Mouse (Mus musculus) heart, postnatal 4 days (tissue): ENCODE data around the gene Slc44a5. TPM values are rescaled to one million over a fixed set of nuclear protein-coding genes. Genes with fewer than 3 reads are reported as not detected.
"Not testable (repeated sequence)": the region's sequence is repeated elsewhere in the genome, so short reads cannot be mapped to it uniquely, and the experiment has no call there.

Experiments used
- DNase-seq: peaks from one replicate; pipeline ENCODE4 v3.0.0; 2021
- total RNA-seq, 2 experiments: library from RNA; stranded (reverse); gene quantifications; 2 replicates each; pipeline ENCODE4 v1.2.3; 2021

Slc44a5 gene
- total RNA-seq, 2 experiments from 2014 or later, result 0.29 to 0.50 TPM

DNA sequence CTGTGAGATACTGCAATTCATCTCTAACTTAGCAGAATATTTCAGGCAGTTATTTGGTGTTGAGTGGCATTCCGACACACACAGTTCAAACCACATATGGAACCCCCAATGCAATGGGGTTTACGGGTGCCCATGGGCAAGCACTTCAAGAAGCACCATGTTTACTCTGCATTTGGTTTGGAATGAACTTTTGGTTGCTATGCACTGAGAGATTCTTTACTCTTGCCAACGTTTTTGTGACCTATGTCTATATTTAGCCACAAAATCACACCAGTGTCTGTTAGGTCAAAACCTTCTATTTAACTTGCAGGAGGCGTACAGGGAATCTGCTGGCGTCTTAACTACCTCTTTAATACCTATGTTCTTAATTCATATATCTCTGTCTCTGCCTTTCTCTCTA, 137.3 kb downstream of the Slc44a5 start:
- DNase-seq, result no peak

DNA sequence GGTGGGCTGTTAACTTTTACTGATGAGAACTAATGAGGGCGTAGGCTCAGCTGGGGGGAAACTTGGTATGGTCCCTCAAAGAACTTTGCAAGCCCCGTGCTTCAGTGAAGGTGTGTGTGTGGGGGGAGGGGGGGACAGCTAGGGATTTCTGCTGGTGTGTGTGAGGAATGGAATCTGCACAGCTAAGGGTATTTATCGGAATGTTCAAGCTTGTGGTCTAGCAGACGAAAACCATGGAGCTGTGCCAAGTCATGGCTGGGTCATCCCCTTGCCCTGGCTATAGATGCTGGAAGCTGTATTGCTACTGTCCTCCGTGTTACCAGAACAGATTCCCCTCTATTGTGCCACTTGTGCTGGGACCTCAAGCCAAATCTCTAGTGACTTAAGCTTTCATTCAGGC, 138.0 kb downstream of the Slc44a5 start:
- peak; percentile 61 for DNase-seq

DNA sequence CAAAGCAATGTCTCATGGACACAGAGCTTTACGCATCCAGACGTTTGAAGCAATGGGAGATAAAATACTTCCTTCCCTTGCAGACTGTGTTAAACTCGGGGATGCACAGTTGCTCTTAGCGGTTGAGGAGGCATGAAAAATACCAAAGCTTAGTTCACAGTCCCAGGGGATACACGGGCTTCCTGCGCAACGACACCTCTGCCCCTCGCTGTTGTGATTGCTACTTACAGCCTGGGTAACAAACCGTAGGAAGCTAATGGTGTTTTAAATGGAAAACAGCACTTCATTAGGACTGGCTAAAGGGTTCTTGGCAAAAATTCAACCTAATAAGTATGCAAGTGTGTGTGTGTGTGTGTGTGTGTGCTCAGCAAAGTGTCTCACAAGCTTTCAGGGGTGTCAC, 141.8 kb downstream of the Slc44a5 start:
- DNase-seq, result no peak

DNA sequence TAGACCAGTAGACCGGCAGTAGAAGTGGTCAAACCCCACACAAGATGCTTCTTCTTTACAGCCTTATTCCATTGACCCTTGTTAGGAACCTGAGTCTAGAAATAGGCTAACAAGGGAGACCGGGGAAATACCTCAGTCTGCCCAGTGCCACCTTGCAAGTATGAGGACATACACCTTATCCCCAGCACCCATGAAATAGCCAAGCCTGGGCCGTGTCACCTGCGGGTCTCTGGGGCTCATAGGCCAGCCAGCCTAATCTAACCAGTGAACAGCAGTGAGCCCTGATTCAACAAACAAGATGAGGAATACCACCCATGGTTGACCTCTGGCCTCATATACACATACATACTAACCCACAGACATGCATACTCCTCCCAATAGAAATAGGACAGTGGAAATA, 142.2 kb downstream of the Slc44a5 start:
- no peak for DNase-seq

DNA sequence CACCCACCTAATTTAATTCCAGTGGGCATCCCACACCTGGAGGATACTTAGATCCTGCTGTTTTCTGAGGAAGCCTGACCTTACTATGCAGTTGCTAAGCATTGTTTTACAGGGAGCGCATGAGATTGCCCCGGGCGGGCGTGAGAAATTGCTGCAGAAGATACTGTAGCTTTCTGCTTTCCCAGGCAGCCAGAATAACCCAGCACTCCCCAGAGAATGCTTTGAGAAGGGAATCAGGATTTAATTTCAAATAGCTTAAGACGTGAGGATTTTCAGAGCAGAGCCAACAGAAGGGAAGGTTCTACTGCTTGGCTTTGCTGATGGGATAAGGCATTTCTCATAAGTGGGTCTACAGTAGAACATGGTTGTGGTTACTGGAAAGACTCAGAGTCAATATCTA, 142.8 kb downstream of the Slc44a5 start:
- no peak for DNase-seq

DNA sequence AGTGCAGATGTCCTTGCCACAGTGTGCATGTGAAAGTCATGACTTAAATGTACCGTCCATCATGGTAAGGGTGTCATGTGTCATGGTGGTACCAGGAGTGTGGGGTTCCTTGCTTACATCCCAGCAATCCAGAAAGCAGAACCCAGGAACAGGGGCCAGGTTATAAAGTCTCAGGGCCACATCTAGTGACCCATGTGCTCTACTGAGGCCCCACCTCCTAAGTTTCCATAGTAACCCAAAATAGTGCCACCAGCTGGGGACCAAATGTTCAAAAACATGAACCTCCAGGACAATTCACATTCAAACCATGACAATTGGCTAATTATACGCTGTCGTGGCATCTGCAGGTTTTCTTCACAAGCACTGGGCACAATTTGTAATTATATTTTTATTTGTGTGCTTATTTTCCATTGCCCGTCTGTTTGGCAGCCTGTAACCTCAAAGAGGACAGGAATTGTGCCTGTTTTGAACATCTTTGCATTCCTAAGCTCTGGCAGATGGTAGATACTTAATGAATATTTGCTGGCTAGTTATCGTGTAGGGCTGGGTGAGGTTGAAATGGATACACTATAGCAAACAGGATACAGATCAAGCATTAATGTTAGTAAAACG, 145.9 kb downstream of the Slc44a5 start:
- DNase-seq, result no peak

DNA sequence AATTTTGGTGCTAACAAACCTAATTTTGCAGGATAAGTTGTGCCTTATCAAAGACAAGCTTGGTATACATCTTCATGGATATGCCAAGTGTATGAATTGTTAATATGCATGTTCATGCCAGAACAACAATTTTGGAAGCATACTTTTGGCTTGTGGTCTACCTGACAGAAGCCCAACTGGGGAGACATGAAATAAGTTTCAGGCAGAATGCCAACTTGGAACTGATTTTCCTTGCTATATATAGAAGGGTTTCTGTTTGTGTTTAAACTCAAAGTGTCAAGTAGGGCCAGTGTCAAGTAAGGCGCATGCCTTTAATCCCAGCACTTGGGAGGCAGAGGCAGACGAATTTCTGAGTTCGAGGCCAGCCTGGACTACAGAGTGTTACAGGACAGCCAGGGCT, 149.3 kb downstream of the Slc44a5 start:
- DNase-seq, result no peak

DNA sequence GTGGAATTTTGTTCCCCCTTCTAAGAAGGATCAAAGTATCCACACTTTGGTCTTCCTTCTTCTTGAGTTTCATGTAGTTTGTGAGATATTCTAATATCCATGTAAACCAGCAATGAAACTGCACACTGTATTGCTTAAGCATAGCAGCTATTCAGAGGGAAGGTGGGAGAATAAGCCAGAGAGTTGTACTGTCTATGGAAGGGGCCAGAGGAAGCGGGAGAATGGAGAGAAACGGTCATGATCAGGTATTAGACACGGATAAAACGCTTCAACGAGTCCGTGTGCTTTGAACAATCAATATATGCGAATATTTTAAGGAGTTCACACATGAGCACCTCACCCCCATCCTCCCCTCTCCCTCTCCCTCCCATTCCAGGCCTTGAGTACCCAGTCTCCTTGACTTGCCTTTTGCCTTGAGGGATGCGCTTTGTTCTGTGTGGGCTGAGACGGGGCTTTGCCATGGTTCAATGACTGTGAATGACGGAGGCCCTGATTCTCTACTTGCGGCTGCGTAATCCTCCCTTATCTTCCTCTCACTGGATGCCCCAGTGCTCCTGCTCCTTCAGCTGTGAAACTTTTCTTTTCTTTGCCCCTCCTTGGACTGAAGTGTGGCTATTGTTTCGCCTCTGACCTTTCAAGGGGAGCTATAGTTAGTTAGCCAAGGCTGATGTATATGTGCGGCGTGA, 151.8 kb downstream of the Slc44a5 start:
- DNase-seq, result no peak

DNA sequence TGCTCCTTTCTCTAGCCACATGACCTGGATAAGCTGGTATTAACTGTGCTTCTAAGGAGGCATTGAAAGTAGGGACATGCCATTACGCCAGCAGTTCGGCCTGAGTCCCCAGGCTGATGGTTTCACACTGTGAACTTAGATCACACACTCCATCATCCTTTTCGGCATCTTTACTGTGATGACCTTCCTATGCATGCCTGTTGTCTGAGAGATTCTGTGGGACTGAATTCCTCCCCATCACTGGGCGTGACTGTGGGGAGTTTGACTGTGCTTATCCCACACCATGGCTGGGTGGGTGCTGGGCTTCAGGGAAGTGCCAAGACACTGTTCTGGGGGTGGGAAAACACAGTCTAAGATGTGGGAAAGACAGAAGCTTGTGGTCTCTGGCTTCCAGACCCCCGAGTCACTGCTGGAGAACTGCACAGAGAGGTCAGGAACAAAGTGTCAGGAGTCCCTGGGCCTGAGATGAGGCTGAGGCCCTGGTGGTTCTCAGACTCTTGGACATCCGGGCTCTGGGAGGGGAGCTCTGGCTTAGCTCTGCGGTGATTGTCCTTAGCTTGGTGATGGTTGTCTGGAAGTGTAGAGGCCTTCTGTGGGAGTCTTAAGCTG, 152.6 kb downstream of the Slc44a5 start:
- DNase-seq, result no peak

DNA sequence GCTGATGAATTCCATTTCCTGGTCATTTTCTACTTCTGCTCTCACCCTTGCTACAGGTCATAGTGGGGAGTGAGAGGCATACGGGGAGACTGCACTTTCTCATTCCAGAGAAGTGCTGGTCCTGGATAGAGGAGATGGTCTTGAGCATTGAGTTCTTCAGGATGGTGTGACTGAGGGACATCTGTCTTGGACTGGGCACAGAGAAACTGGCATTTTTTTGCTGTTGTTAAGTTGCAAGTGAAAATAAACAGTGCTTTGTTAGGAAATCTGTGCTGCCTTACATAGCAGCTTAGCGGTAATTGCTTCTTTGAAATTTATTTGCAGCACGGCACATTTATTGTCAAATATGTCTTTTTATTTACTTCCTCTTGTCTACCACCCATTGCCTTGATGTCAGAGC, 154.0 kb downstream of the Slc44a5 start:
- DNase-seq, result no peak

DNA sequence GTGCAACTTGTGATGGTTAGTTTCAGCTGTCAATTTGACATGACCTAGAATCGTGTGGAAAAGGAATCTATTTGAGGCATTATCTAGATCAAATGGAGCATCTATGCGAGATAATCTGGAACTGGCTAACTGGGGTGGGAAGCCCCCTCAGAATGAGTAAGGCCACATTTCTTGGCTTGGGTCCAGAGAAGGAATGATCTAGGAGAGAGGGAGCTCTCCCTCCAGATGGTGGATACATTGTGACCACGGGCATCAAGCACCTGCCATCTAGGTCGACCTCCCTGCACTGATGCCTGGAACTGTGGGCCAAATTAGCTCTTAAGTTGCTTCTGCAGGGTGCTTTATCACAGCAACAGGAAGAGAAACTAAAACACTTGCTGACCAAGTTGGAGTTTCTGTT, 155.8 kb downstream of the Slc44a5 start:
- no peak for DNase-seq

DNA sequence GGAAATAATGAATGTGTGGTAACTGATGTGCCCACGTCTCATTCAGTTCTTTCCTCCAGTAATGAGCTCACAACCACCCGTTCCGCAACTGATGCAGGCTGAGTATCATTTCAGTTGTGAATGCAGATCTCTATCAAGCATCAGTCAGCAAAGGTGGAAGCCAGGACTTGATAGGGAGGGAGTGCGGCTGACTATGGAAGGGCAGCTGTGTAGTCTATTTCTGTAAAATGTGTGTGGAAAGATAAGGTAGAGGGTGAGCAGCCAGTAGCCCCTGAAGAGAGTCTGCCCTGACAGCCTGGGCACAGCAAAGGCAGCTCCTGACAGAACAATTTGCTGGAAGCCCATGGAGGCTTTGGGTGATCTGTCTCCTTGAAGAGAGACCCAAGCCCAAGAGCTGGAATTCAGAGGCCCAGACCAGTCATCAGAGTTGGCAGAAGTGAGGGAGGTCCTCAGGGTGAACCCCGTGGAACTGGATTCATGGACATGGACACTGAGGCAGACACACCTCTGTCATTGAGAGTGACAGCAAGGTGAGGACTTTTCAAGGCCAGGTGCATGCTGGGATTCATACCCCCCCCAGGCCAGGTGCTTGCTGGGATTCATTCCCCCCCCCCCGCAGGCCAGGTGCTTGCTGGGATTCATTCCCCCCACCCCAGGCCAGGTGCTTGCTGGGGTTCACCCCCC, 157.3 kb downstream of the Slc44a5 start:
- DNase-seq, result no peak

DNA sequence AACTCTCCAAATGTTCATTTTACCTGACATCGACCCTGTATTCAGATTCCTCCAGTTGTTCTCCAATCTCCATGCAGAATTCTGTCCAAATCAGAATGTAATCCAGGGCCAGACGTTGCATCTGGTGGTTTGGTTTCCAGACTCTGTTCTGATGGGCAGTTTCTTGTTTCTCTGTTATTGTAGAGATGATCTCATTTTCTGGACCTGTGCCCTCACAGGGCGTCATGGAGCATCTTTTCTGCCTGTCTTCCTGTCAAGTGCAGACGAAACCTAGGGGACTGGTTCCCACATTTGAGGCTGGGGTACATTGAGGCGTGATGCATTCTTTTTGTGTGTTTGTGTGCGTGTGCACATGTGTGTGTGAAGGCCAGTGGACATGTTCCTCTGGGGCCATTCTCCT, 160.8 kb downstream of the Slc44a5 start:
- peak; percentile 37 for DNase-seq

DNA sequence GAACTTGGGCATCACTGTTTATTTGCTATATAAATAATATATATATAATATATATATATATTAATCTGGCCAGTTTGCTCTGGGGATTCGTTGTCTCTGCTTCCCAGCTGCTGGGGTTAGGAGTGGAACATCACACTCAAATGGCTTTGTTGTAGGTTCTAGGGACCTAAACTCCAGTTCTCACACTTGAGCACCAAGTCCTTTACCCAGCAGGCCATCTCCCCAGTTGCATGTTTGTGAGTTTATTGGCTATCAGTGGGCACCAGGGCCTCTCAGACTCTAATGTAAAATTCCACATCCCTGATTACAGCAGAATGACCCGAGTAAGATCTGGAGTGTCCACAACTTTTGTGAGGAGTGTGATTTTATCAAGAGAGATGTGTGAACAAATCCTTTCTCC, 161.5 kb downstream of the Slc44a5 start:
- no peak for DNase-seq

DNA sequence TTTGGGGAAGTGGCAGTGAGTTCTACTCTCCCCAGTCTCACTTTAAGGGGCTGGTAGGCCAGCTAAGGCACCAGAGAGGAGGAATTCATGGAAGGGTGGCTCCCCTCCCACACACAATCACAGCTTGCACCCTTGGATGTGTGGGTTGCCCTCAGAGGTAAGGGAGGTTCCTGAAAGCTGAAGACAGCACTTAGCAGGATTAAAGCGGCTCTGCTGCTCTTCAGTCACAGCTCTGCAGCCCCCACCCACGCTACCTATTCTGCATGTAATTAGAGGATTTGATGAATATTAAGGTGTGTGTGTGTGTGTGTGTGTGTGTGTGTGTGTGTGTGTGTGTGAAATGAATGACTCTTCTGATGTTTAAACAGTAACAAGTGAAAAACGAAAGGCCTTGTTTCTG, 163.3 kb downstream of the Slc44a5 start:
- no peak for DNase-seq

DNA sequence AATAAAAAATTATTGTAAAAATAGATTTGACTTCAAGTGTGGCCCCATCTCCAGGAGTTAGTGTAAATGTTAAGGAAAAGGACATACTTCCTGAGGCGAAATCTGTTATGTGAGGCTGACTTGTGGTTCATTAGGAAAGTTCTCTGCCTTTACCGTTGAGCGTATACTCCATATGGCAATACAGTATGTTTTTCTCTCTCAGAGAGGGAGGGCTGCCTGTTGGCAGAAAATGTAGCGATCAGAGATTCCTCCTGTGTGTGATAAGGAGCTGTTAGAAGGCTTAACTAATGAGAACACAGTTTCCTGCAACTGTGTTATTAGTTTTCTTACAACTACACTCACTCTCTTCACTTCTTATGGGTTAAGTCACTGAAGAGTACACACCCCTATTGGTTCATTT, 168.1 kb downstream of the Slc44a5 start:
- no peak for DNase-seq

DNA sequence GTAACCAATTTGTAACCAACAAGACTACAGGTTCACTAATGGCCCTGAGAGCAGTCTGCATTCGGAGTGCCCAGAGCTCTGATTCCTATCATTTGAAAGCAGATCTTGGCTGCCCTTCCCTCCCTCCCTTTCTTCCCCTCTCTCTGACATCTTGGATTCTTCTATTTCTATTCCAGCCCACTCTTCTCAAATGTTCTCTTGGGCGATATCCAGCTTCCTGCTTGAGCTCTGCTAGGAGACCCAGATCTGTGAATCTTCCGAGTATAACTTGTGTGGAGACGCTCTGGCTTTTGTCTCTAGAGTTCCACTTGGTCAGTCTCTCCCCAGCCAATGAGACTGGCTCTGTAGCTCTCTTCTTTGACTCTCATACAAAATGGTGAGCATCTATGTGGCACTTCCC, 169.4 kb downstream of the Slc44a5 start:
- no peak for DNase-seq

DNA sequence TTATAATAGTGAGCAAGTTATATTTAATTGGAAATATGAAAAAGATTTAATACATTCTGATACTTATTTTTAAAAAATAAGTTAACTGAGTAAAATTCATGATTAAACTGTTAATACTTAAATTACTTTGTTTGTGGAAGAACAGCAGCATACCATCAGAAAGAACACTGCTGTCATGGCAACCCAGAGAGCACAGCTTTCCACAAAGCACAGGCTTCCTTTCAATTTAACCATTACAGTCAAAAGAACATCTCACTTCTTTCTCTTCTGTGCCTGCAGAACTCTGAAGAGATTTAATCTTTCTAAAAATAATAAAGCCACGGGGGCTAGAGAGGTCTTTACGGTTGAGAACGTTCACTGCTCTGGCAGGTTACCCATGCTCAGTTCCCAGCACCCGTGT, 172.5 kb downstream of the Slc44a5 start:
- DNase-seq, result no peak

DNA sequence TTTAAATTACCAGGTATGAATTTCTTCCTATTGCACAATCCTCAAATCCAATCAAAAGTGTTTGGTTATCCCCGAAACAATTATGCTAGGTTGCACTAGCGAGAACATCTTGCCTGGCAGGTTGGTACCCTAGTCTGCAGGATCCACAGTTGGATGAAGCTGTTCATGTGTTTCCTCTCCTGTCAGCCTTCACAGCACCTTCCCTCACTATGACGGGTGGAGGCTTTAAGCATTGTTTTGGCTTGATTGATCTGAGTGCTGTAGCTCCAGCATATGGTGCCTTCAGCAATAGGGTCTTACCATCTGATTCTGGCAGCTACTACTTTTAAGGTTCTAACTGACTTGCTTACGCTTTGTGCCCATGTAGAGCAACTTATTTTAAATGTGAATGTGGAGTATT, 176.5 kb downstream of the Slc44a5 start:
- no peak for DNase-seq

DNA sequence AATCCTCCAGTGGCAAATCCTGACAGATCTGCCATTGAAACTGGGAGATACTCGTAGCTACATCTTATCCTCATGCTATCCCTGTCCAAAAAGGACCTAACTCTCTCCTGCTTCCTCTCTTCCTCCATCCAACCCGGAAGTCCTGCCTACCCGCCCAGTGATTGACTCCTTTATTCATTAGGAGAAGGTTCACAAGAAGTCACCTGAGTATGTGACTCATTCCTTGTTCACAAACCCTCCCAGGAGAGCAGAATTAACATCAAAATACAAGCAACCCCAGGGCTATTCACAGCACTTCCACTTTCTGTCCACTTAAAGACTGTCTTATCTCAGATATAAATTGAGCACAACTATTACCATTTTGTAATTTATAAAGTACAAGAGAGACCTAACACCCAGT, 180.3 kb downstream of the Slc44a5 start:
- not testable (repeated sequence) for DNase-seq

DNA sequence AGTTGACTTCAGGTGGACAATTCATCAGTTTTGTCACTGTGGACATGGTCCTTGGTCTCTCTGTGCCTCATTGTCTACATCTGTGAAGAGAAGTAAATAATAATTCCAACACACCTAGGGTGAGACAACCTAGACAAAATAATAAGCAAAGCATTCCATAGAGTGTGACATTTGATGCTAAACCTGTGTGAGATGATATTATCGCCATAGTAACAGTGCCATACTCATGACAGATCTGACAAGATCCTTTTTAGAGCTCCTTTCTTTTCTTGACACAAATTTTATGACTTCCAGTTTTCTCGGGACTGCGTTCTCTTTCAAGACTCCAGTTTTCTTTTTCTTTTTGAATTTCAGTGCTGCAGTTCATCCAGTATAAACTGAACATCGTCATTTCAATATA, 192.6 kb downstream of the Slc44a5 start:
- DNase-seq, result no peak

DNA sequence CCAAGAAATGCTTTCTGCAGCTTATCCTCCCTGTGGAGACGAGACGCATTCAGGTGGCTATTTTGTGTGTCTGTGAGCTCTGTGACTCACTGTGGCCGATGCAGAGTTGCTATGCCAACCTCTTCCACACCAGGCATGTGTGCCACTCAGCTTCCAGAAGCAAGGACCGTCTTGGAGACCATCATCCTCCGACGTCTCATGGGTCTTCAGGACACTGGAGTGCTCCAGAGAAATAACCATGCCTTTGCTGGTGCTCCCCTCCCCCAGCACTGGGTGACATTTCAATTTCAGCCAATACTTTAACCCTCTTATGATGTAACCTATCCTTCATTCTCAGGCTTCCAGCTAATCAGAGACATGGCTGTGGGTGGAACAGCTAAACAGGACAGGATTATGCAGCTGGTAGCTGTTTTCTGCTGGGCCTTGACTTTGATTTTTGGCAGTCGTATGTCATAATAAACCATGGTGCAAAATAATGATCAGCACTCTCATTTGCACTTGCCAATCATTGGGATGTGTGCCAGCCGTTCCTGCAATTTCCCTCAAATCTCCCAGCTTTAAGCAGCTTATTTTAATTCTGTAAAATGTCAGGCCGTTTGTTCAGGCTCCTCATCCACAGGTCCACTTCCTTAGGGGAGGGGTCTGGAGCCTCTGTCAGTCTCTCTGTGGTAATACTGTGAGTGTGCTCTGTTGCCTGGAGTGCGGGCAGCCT, 198.8 kb downstream of the Slc44a5 start:
- DNase-seq, result no peak

DNA sequence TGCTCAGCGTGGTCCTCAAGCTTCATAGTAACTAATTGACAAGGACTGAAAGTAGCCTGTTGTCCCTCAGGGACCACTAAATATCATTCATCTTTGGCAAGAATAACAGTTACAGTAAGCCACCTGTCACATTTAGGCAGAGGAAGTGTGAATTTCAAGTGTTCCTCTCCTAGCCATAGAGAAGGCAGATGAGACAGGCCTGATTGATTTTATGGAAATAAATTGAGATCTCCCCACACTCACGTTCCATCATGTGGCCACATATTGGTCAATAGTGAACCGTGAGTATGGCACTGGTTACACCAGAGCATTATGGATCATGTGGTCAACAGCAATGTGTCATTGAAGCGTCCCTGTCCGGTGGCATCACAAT, 199.3 kb downstream of the Slc44a5 start:
- DNase-seq, result no peak
